Mouse (Mus musculus) cortical plate, adult 2 months (tissue): ENCODE measurements around the gene Prickle1.

Source experiments
- CTCF ChIP-seq: fragments of 200-500 bp; IDR thresholded peaks from 2 replicates; pipeline ENCODE4 v1.5.1; 2011; ENCODE audit warnings: mild to moderate bottlenecking, control low read depth, low read length; ENCODE audit not compliant: insufficient read depth; ENCODE audit errors: extremely low read depth
- POLR2A ChIP-seq: fragments of 200-500 bp; IDR thresholded peaks from 2 replicates; pipeline ENCODE4 v1.6.1; 2011; ENCODE audit warnings: mild to moderate bottlenecking, low read length, control low read depth; ENCODE audit not compliant: insufficient read depth; ENCODE audit errors: extremely low read depth

GRCm38 (mm10) chr15:93576361-93576760 is 19.3 kb downstream of the Prickle1 start:
- TF ChIP-seq CTCF (no peak), POLR2A (no peak)
